Mouse (Mus musculus) neural tube, embryonic 14.5 days (tissue): ENCODE measurements at regions not wholly inside any gene's neighbourhood (a gene's known extent, or its start where the extent isn't known, plus 50 kb on each side); places are given as distances from the start of the nearest gene placed in this dataset. TPM values are rescaled to one million over a fixed set of nuclear protein-coding genes. Genes with fewer than 3 reads are reported as not detected.

Source experiments
- ATAC-seq: fragments of 200-750 bp; cut with Nextera tagmentation; 2 replicates; pipeline ENCODE4 v1.8.0; 2017; ENCODE audit warnings: low read depth, mild to moderate bottlenecking, moderate TSS enrichment, moderate library complexity
- H3K27ac ChIP-seq: fragments of 300-500 bp; sonication (generic); 2 replicates; pipeline ENCODE4 v1.5.1; 2014; ENCODE audit warnings: low read depth, mild to moderate bottlenecking, control low read depth, low read length, moderate library complexity, mixed read lengths
- H3K27me3 ChIP-seq: fragments of 300-500 bp; sonication (generic); 2 replicates; pipeline ENCODE4 v1.6.1; 2014; ENCODE audit warnings: low read length; ENCODE audit not compliant: control insufficient read depth, insufficient read depth
- H3K36me3 ChIP-seq: fragments of 300-500 bp; sonication (generic); 2 replicates; pipeline ENCODE4 v1.6.1; 2014; ENCODE audit warnings: low read length, mixed read lengths; ENCODE audit not compliant: control insufficient read depth, insufficient read depth
- H3K4me1 ChIP-seq: fragments of 300-500 bp; sonication (generic); 2 replicates; pipeline ENCODE4 v1.6.1; 2014; ENCODE audit warnings: low read length; ENCODE audit not compliant: control insufficient read depth, insufficient read depth
- H3K4me2 ChIP-seq: fragments of 300-500 bp; sonication (generic); 2 replicates; pipeline ENCODE4 v1.6.1; 2014; ENCODE audit warnings: mild to moderate bottlenecking, low read depth, low read length, control low read depth
- H3K4me3 ChIP-seq: fragments of 300-500 bp; sonication (generic); 2 replicates; pipeline ENCODE4 v1.5.1; 2014; ENCODE audit warnings: low read depth, low read length, control low read depth, mixed read lengths
- H3K9ac ChIP-seq: fragments of 300-500 bp; sonication (generic); replicated peaks from 2 replicates; pipeline ENCODE4 v1.6.1; 2014; ENCODE audit warnings: low read depth, mild to moderate bottlenecking, control low read depth, low read length, mixed read lengths
- H3K9me3 ChIP-seq: fragments of 300-500 bp; sonication (generic); 2 replicates; pipeline ENCODE4 v1.6.1; 2016; ENCODE audit warnings: low read length; ENCODE audit not compliant: control insufficient read depth
- WGBS: fragments of 180-500 bp; shearing (Covaris S2); extraction: QIAGEN DNeasy Blood & Tissue Kit; methylation state at CpG from one replicate; pipeline ENCODE4 v1.1.7; 2014; 5-methylcytosine and 5-hydroxymethylcytosine counted together
- microRNA-seq: library from miRNA; unstranded; fragments of <30 nt; microRNA quantifications from one replicate; pipeline ENCODE4, GENCODE M21; 2016

- Histone ChIP-seq H3K27me3 (no peaks in the 10 kb centered on the region), H3K9me3 (no peaks in the 10 kb centered on the region), H3K4me2 (no peak overlapping the region), H3K4me1 (no peaks in the 10 kb centered on the region), H3K36me3 (no peaks in the 10 kb centered on the region), H3K9ac (no peak overlapping the region), H3K27ac (no peak overlapping the region), H3K4me3 (no peak overlapping the region)
- WGBS, result 90% methylated on average over 5 of the region's 5 CpGs
- ATAC-seq, result no peak
These were observed 65.0 kb upstream of the Dapk1 start for GRCm38 (mm10) chr13:60536725-60537124.

GRCm38 (mm10) chr13:60538110-60538509 lies 63.6 kb upstream of the Dapk1 start:
- no peaks in the 10 kb centered on the region for H3K4me1 ChIP-seq
- no peaks in the 10 kb centered on the region for H3K27me3 ChIP-seq
- no peak for ATAC-seq
- H3K27ac ChIP-seq, result no peak overlapping the region
- 44% methylated on average over 8 of the region's 8 CpGs for WGBS
- no peak overlapping the region for H3K4me2 ChIP-seq
- H3K36me3 ChIP-seq, result no peaks in the 10 kb centered on the region
- no peak overlapping the region for H3K4me3 ChIP-seq
- H3K9me3 ChIP-seq, result no peaks in the 10 kb centered on the region
- no peak overlapping the region for H3K9ac ChIP-seq

GRCm38 (mm10) chr13:60541165-60541564 lies 60.6 kb upstream of the Dapk1 start:
- no peaks in the 10 kb centered on the region for H3K27me3 ChIP-seq
- H3K27ac ChIP-seq, result no peak overlapping the region
- WGBS, result 99% methylated on average over 5 of the region's 5 CpGs
- H3K4me2 ChIP-seq, result no peak overlapping the region
- no peak overlapping the region for H3K9ac ChIP-seq
- no peaks in the 10 kb centered on the region for H3K4me1 ChIP-seq
- no peak for ATAC-seq
- H3K36me3 ChIP-seq, result no peaks in the 10 kb centered on the region
- no peaks in the 10 kb centered on the region for H3K9me3 ChIP-seq
- no peak overlapping the region for H3K4me3 ChIP-seq

DNA sequence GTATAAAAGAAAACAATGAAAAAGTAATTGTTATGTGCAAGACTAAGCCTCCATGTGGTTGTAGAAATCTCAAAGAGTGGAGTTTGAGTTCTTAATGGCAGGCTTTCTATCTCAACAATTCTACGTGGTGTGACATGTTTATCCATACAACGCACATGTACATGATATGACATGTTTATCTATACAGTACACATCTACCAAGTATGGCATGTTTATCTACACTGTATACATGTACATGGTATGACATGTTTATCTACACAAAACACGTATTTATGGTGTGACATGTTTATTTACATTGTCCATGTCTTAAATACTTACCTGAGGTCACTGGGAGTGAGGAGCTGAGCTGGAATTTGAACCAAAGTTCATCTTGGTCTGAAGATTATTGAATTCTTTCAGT lies 57.4 kb upstream of the Dapk1 start:
- Histone ChIP-seq H3K9ac (no peak overlapping the region), H3K9me3 (no peaks in the 10 kb centered on the region), H3K27me3 (no peaks in the 10 kb centered on the region), H3K4me3 (no peak overlapping the region), H3K27ac (no peak overlapping the region), H3K36me3 (no peaks in the 10 kb centered on the region), H3K4me1 (no peaks in the 10 kb centered on the region), H3K4me2 (no peak overlapping the region)
- 94% methylated on average over 3 of the region's 3 CpGs for WGBS
- ATAC-seq, result no peak

- Histone ChIP-seq H3K9ac (no peak overlapping the region), H3K4me3 (no peak overlapping the region), H3K27ac (no peak overlapping the region), H3K9me3 (no peaks in the 10 kb centered on the region), H3K27me3 (no peaks in the 10 kb centered on the region), H3K4me2 (no peak overlapping the region), H3K36me3 (no peaks in the 10 kb centered on the region), H3K4me1 (no peaks in the 10 kb centered on the region)
- no peak for ATAC-seq
- WGBS, result 54% methylated on average over 2 of the region's 2 CpGs
These were observed 55.6 kb upstream of the Dapk1 start for GRCm38 (mm10) chr13:60545999-60546733.

Small RNAs in the stretch of these regions (microRNA-seq; reads per million reads assigned to microRNA genes)
- not detected for gene Gm24999
- not detected for gene Gm25000
